Mouse (Mus musculus): ENCODE data around the gene Kif23. TPM values are rescaled to one million over a fixed set of nuclear protein-coding genes. Genes with fewer than 3 reads are reported as not detected.

Gene Kif23
- polyA plus RNA-seq, 1 experiment from 2014 or later = 105 TPM

- no peaks in the 10 kb centered on the region for H3K4me1 ChIP-seq
- 72% methylated on average over 3 of the region's 3 CpGs for WGBS
- no peaks in the 10 kb centered on the region for H3K9me3 ChIP-seq
- no peaks in the 10 kb centered on the region for H3K27me3 ChIP-seq (ENCODE audit: insufficient read depth, poor library complexity, severe bottlenecking)
- H3K36me3 ChIP-seq = peaks cover 94% of the 10 kb centered on the region
- no peak overlapping the region for H3K4me3 ChIP-seq
- no peak for DNase-seq (ENCODE audit: low spot score)
- H3K27ac ChIP-seq = no peak overlapping the region
Measured at GRCm38 (mm10) chr9:61932009-61932408, 14.6 kb downstream of the Kif23 start.

GRCm38 (mm10) chr9:61925086-61925660 is 21.4 kb downstream of the Kif23 start:
- H3K4me3 ChIP-seq = no peak overlapping the region
- WGBS = 92% methylated on average over 10 of the region's 10 CpGs
- no peaks in the 10 kb centered on the region for H3K4me1 ChIP-seq
- H3K36me3 ChIP-seq = peaks cover 99% of the 10 kb centered on the region
- no peaks in the 10 kb centered on the region for H3K9me3 ChIP-seq
- H3K27me3 ChIP-seq (ENCODE audit: insufficient read depth, poor library complexity, severe bottlenecking) = no peaks in the 10 kb centered on the region
- no peak for DNase-seq (ENCODE audit: low spot score)
- no peak overlapping the region for H3K27ac ChIP-seq

- 76% methylated on average over 6 of the region's 6 CpGs for WGBS
- no peaks in the 10 kb centered on the region for H3K9me3 ChIP-seq
Measured at GRCm38 (mm10) chr9:61920331-61920730, 26.2 kb downstream of the Kif23 start.

GRCm38 (mm10) chr9:61919464-61919863 is 27.1 kb downstream of the Kif23 start:
- peaks cover 77% of the 10 kb centered on the region for H3K36me3 ChIP-seq
- H3K9me3 ChIP-seq = no peaks in the 10 kb centered on the region
- peaks cover 3% of the 10 kb centered on the region; the same call in 1 of the 2 replicates for H3K4me1 ChIP-seq
- DNase-seq (ENCODE audit: low spot score) = no peak
- H3K27ac ChIP-seq = no peak overlapping the region
- H3K4me3 ChIP-seq = no peak overlapping the region
- H3K27me3 ChIP-seq (ENCODE audit: insufficient read depth, poor library complexity, severe bottlenecking) = no peaks in the 10 kb centered on the region
- WGBS = 90% methylated on average over 5 of the region's 5 CpGs

More at GRCm38 (mm10) chr9:61920331-61920730, 26.2 kb downstream of the Kif23 start:
- DNase-seq (ENCODE audit: low spot score) = no peak
- Histone ChIP-seq H3K36me3 (peaks cover 86% of the 10 kb centered on the region), H3K27ac (no peak overlapping the region), H3K4me1 (no peaks in the 10 kb centered on the region; the same call in 1 of the 2 replicates), H3K27me3 (ENCODE audit: insufficient read depth, poor library complexity, severe bottlenecking) (no peaks in the 10 kb centered on the region), H3K4me3 (no peak overlapping the region)

- peaks cover 71% of the 10 kb centered on the region for H3K36me3 ChIP-seq
- no peak overlapping the region for H3K4me3 ChIP-seq
- H3K9me3 ChIP-seq = no peaks in the 10 kb centered on the region
- no peaks in the 10 kb centered on the region for H3K27me3 ChIP-seq (ENCODE audit: insufficient read depth, poor library complexity, severe bottlenecking)
- H3K4me1 ChIP-seq = peaks cover 12% of the 10 kb centered on the region; the same call in 1 of the 2 replicates
- no peak overlapping the region for H3K27ac ChIP-seq
- WGBS = 91% methylated on average over 6 of the region's 6 CpGs
- DNase-seq (ENCODE audit: low spot score) = no peak
Measured at GRCm38 (mm10) chr9:61917436-61917835, 29.1 kb downstream of the Kif23 start.

- Histone ChIP-seq H3K27ac (no peak overlapping the region), H3K9me3 (no peaks in the 10 kb centered on the region), H3K4me3 (no peak overlapping the region), H3K36me3 (peaks cover 71% of the 10 kb centered on the region), H3K4me1 (peaks cover 13% of the 10 kb centered on the region; the same call in 1 of the 2 replicates), H3K27me3 (ENCODE audit: insufficient read depth, poor library complexity, severe bottlenecking) (no peaks in the 10 kb centered on the region)
- WGBS = 88% methylated on average over 3 of the region's 3 CpGs
- DNase-seq (ENCODE audit: low spot score) = no peak
Measured at GRCm38 (mm10) chr9:61916986-61917385, 29.6 kb downstream of the Kif23 start.

- Histone ChIP-seq H3K27me3 (ENCODE audit: insufficient read depth, poor library complexity, severe bottlenecking) (no peaks in the 10 kb centered on the region), H3K27ac (peak overlapping the region; percentile 91), H3K9me3 (no peaks in the 10 kb centered on the region), H3K4me1 (peaks cover 19% of the 10 kb centered on the region), H3K4me3 (peak overlapping the region; percentile 93), H3K36me3 (peaks cover 61% of the 10 kb centered on the region)
- WGBS = 53% methylated on average over 4 of the region's 4 CpGs
- no peak for DNase-seq (ENCODE audit: low spot score)
Measured at GRCm38 (mm10) chr9:61915393-61916005, 31.1 kb downstream of the Kif23 start.

GRCm38 (mm10) chr9:61914917-61915300 is 31.7 kb downstream of the Kif23 start:
- Histone ChIP-seq H3K9me3 (no peaks in the 10 kb centered on the region), H3K27ac (peak overlapping the region; percentile 91), H3K36me3 (peaks cover 55% of the 10 kb centered on the region), H3K27me3 (ENCODE audit: insufficient read depth, poor library complexity, severe bottlenecking) (no peaks in the 10 kb centered on the region), H3K4me1 (peaks cover 20% of the 10 kb centered on the region), H3K4me3 (peak overlapping the region; percentile 93)
- 3% methylated on average over 13 of the region's 13 CpGs for WGBS
- no peak for DNase-seq (ENCODE audit: low spot score)

- under 1% methylated on average over 70 of the region's 70 CpGs for WGBS
- peak; percentile 98 for DNase-seq (ENCODE audit: low spot score)
- no peaks in the 10 kb centered on the region for H3K9me3 ChIP-seq
- no peaks in the 10 kb centered on the region for H3K27me3 ChIP-seq (ENCODE audit: insufficient read depth, poor library complexity, severe bottlenecking)
- H3K36me3 ChIP-seq = peaks cover 50% of the 10 kb centered on the region
- peak within 1 kb of the TSS; percentile 93 for H3K4me3 ChIP-seq
- H3K4me1 ChIP-seq = peaks cover 20% of the 10 kb centered on the region
- peak within 1 kb of the TSS; percentile 92 for H3K27ac ChIP-seq
Measured at GRCm38 (mm10) chr9:61914203-61914916, 32.2 kb downstream of the Kif23 start, which contains the start of gene Rplp1. Gene Rplp1, minus strand, starts transcription at chr9:61914542.

- peaks cover 20% of the 10 kb centered on the region for H3K4me1 ChIP-seq
- WGBS = 57% methylated on average over 6 of the region's 6 CpGs
- no peak overlapping the region for H3K4me3 ChIP-seq
- H3K27me3 ChIP-seq (ENCODE audit: insufficient read depth, poor library complexity, severe bottlenecking) = no peaks in the 10 kb centered on the region
- no peaks in the 10 kb centered on the region for H3K9me3 ChIP-seq
- no peak overlapping the region for H3K27ac ChIP-seq
- peak; percentile 74 for DNase-seq (ENCODE audit: low spot score)
- peaks cover 23% of the 10 kb centered on the region for H3K36me3 ChIP-seq
Measured at GRCm38 (mm10) chr9:61911300-61912128, 35.1 kb downstream of the Kif23 start.

- no peak overlapping the region for H3K27ac ChIP-seq
- no peak overlapping the region for H3K4me3 ChIP-seq
- DNase-seq (ENCODE audit: low spot score) = peak; percentile 81
- H3K4me1 ChIP-seq = peaks cover 20% of the 10 kb centered on the region
- WGBS = 27% methylated on average over 20 of the region's 20 CpGs
- H3K27me3 ChIP-seq (ENCODE audit: insufficient read depth, poor library complexity, severe bottlenecking) = no peaks in the 10 kb centered on the region
- peaks cover 22% of the 10 kb centered on the region for H3K36me3 ChIP-seq
- no peaks in the 10 kb centered on the region for H3K9me3 ChIP-seq
Measured at GRCm38 (mm10) chr9:61910526-61911256, 35.9 kb downstream of the Kif23 start.

- Histone ChIP-seq H3K4me3 (no peak overlapping the region), H3K4me1 (peaks cover 17% of the 10 kb centered on the region), H3K27ac (no peak overlapping the region), H3K27me3 (ENCODE audit: insufficient read depth, poor library complexity, severe bottlenecking) (no peaks in the 10 kb centered on the region), H3K36me3 (peaks cover 22% of the 10 kb centered on the region), H3K9me3 (no peaks in the 10 kb centered on the region)
- no peak for DNase-seq (ENCODE audit: low spot score)
- WGBS = 74% methylated on average over 1 of the region's 1 CpGs
Measured at GRCm38 (mm10) chr9:61909633-61910032, 36.9 kb downstream of the Kif23 start.
